Mouse (Mus musculus): Measurements from ENCODE around the gene Ptp4a2.
"Not testable (repeated sequence)": the region's sequence is repeated elsewhere in the genome, so short reads cannot be mapped to it uniquely, and the experiment has no call there.

The Ptp4a2 gene

DNA sequence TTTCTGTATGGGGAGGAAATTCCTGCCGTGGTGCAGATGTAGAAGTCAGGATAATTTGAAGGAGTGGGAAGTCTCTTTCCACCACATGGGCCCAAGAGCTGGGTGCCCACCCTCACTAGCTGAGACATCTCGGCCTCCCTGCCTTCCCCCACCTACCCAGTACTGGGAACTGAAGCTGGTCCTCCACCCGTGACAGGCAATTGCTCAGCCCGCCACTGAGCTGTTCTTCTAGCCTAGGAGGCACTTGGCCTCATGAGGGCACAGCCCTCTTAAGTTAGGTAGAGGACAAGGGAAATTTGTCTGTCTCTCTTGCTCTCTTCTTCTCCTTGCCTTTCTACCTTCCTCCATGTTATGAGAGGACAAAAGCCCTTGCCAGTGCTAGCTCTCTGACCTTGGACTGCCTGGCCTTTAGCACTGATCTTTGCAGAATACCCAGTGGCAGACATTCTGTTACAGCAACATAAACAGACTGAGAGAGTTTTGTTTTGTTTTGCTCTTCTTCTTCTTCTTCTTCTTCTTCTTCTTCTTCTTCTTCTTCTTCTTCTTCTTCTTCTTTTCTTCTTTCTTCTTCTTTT is 68.3 kb downstream of the Ptp4a2 start:
- in situ Hi-C loops (cut with MboI, MseI), result no loop called here

DNA sequence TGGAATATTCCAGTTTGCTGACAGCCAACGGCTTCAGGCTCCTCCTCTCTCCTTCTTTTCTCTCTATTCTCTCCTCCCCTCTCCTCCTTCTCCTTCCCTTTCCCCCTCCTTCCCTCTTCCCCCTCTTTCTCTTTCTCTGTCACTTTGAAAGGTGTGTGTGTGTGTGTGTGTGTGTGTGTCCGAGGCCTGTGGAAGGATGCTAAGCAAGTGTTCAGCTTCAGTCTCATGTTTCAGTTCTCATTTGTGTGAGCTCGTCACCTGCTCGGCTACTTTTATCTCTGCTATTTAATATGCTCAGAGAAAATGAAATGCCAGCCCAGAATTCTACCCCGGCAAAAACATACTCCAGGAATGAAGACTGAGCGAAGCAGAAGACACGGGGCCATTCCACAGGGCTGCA is 69.6 kb downstream of the Ptp4a2 start:
- in situ Hi-C loops (cut with MboI, MseI), result no loop called here

DNA sequence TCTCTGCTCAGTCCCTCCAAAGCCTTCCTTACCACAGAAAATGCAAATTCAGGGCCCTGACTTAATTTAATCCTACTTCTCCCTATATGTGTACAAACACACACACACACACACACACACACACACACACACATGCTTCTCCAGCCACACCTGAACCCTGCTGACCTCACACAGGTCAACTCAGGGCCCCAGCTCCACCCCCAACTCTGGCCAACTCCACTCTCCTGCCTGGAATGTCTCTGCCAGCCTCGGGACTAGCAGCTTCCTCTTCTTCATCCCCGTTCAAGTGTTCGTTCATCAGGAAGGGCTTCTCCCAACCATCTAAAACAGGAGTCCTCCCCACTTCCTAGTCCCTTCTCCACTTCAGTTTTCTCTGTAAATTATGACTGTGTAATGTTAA is 70.6 kb downstream of the Ptp4a2 start:
- in situ Hi-C loops (cut with MboI, MseI), result no loop called here

DNA sequence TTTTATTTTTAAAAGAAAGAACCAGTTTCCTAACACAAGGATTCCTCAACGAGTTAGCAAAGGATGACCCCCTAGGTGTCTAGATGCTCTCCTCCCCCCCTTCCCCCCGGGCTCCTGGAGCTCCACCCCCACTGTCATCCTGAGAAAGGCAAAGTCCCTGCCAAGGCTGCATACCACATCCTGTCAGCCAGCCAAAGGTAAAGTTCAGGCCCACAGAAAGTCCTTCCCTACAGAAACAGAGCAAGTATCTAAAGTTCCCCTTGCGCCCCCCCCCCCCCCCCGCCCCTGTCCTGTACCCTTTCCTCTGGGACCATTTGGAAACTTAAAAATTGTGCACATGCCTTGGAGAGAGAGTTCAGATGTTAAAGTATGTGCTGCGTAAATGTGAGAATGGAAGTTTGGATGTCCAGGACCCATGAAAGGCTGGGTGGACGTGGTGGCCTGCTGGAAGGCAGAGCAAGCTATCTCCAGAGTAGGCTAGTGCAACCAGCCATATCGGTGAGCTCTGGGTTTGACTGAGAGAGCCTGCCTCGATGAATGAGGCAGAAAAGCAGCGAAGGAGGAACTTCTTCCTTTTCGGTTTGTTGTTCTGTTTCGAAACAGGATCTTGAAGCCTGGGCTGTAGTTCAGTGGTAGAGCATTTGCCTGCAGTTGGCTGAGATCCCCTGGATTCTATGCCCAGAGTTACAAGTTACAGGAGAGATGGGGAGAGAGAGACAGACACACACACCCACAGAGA is 71.7 kb downstream of the Ptp4a2 start:
- in situ Hi-C loops (cut with MboI, MseI), result no loop called here

DNA sequence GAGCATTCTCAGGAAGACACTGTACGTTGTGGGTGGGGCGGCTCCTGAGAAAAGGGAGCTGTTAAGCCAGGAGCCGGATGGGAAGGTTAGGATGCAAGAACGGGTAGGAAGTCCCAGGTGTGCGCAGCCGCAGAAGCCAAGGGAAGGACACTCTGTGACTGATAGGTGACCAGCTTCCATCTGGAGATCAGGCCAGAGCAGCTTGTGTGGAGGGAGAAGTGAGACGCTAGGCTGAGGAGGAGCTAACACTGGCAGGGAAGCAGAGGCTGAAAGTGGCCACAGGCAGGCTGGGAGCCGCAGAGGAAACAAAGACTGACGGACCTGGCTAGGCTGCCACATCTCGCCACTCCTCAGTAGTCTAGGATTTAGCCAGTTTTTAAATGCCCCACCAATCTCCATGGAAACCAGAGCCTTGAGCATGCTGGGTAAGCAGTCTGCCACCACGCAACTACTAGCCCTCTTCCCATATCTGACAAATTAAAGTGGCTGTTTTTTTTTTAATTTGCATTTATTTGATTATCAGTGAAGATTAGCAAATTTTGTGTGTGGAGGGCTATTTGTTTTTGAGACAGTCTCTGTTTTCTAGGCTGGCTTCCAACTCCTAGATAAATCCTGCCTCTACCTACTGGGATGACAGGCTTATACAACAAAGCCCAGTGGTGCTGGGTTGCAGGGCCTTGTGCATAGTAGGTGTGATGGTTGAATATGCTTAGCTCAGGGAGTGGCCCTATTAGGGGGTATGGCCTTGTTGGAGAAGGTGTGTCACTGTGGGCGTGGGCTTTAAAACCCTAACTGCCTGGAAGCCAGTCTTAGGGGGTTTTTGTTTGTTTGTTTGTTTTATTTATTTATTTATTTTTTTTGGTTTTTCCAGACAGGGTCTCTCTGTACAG is 73.3 kb downstream of the Ptp4a2 start:
- in situ Hi-C loops (cut with MboI, MseI), result no loop called here

DNA sequence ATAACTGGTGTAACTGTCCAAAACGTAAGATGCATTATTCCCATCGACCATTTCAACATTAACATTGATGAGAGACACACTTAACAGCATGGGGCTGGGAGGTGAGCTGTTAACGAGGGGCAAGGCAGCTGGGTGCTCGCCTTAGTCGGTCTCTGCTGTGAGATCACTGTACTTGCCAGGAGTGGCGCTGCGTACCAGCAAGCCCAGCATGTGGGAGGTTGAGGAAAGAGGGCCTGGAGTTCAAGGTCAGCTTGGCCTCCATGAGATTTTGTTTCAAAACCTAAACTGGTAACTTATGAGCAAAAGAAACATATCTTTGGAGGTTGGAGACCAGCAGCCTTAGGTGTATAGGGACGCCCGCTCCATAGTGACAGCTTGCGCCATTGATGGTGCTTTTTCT is 78.6 kb downstream of the Ptp4a2 start:
- in situ Hi-C loops (cut with MboI, MseI), result no loop called here

DNA sequence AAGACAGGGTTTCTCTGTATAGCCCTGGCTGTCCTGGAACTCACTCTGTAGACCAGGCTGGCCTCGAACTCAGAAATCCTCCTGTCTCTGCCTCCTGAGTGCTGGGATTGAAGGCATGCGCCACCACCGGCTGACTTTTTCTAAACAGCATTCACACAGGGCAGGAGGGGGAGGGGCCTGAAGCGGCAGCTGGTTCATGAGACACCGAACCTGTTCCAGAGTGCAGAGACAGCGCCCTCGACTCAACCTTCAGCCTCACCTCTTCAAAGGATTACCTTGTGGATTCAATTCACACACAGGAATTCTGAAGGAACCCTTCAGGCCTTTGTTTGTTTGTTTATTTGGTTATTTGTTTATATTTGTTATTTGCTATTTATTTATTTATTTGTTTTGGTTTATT is 79.1 kb downstream of the Ptp4a2 start:
- in situ Hi-C loops (cut with MboI, MseI), result no loop called here

DNA sequence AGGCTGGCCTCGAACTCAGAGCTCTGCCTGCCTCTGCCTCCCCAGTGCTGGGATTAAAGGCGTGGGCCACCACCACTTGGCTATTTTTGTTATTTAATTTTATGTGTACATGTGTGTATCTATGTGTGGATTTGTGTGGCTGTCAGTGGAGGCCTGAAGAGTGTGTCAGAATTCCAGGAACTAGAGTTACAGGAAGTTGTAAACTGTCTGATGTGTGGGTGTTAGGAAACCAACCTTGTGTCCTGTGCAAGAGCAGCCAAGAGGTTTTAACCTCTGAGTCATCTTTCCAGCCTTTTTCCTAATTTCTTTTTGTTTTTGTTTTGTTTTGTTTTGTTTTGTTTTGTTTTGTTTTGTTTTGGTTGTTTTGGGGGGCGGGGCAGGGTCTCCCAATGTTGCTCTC is 83.8 kb downstream of the Ptp4a2 start:
- in situ Hi-C loops (cut with MboI, MseI), result no loop called here

DNA sequence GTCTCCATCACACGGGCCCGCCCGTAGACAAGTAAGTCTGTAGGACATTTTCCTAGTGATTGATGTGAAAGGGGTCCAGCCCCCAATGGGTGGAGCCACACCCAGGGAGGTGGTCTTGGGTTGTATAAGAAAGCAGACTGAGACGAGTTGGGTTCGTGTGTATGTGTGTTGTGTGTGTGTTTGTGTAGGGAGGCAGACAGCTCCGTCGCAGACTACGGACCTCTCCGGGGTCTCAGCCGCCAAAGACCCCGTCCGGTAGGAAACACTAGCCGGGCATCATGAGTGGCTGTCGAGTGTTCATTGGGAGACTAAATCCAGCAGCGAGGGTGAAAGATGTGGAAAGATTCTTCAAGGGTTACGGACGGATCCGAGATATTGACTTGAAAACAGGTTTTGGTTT is 87.8 kb downstream of the Ptp4a2 start:
- in situ Hi-C loops (cut with MboI, MseI), result not testable (repeated sequence)

All from T-helper 17 cell (primary cell).